Mouse (Mus musculus): Measurements from ENCODE around the gene Rnase9. TPM values are rescaled to one million over a fixed set of nuclear protein-coding genes. Genes with fewer than 3 reads are reported as not detected.

The Rnase9 gene
- polyA plus RNA-seq (2017; shearing (Covaris generic)) = not detected

GRCm38 (mm10) chr14:51041769-51042168 is at the start of gene Rnase9:
TSS of gene Rnase9 (minus strand) at chr14:51041869.

DNA sequence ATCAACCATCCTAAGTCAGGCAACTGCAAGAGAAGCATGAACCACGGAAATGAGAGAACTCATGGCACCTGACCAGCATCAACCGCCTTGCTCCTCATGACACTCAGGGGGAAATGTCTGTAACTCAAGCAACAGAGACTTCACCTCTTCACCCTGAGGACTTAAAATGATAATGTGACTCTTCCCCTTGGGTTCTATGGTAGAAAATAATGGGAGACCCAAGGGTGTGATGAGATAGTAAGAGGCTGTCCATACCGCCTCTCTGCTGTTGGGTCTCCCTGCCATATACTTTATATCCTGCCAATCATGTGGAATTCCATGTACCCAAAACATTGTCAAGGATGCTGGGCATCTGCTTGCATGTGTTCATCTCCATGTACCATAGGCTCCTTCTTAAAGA is 32.7 kb upstream of the Rnase9 start, which contains the start of gene Olfr750:
TSS of gene Olfr750 (minus strand) at position 101 of the 400 bp plus-strand sequence.

DNA sequence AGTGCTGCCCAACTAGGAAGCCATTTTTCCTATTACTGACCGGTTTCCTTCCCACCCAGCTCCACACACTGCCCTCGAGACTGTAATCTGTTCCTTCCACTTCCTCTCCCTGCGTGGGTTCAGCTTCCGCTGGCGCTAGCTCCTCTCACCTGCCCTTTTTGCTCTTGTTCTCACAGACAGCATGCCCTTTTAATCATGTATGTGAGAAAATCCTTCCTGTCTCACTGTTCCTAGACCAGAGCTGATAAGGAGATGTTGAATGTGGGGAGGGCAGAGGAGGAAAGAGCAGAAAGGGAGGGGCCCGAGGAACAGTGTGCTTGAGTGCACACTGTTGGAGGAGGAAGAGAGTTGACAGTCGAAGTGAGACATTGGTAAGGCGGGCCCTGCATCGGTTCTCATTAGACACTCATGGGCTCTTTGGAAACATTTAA is 15.7 kb upstream of the Rnase9 start, which contains the start of gene Rnase12:
TSS of gene Rnase12 (minus strand) at position 261 of the 431 bp plus-strand sequence.

GRCm38 (mm10) chr14:51050063-51050462 is 8.4 kb upstream of the Rnase9 start, which contains the start of gene Rnase11:
TSS of gene Rnase11 (minus strand) at chr14:51050163.

DNA sequence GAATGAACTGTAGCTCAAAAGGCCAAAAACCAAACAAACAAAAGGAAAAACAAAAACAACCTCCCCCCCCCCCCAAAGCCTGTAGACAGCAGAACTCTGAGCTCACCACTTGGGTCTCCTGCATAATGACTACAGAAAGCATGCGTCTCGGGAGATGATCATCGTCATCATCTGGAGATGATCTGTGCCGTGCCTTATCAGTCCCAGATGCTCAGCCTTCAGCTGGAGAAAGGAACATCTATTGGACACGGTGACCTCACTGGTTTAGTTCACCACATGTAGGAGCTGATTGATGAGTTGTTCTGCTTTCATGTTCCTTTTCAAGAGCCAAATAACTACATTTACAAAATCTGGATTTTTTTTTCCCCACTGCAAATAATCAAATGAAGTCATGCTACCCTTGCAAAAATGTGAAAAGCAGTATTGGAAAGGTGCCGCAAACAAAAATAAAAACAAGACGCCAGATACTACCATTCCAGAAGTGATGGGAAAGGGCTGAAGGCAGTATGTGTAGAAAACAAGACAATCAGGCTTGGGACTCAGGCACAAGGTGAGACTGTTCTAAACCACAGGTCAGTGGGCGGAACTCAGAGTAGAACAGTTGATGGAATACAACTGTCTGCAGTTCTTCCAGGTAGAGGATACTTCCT is 34.4 kb downstream of the Rnase9 start, which contains the start of gene Rnase10:
TSS of gene Rnase10 (plus strand) at position 600 of the 650 bp plus-strand sequence.

Other genes with a start within 250 kb of the Rnase9 start
- not detected for gene Ccnb1ip1, start 234.1 kb downstream of the Rnase9 start, polyA plus RNA-seq (2017; shearing (Covaris generic))
- gene Parp2, start 234.0 kb downstream of the Rnase9 start, polyA plus RNA-seq (2017; shearing (Covaris generic)) = 49.1 TPM
- gene Tep1, start 171.3 kb downstream of the Rnase9 start, polyA plus RNA-seq (2017; shearing (Covaris generic)) = 12.7 TPM
- 0.15 TPM for gene Klhl33, start 144.4 kb downstream of the Rnase9 start, polyA plus RNA-seq (2017; shearing (Covaris generic))
- 86.7 TPM for gene Osgep, start 117.0 kb downstream of the Rnase9 start, polyA plus RNA-seq (2017; shearing (Covaris generic))
- 33.7 TPM for gene Apex1, start 116.9 kb downstream of the Rnase9 start, polyA plus RNA-seq (2017; shearing (Covaris generic))
- 126 TPM for gene Pip4p1, start 111.0 kb downstream of the Rnase9 start, polyA plus RNA-seq (2017; shearing (Covaris generic))
- 34.9 TPM for gene Pnp, start 110.8 kb downstream of the Rnase9 start, polyA plus RNA-seq (2017; shearing (Covaris generic))
- gene Gm49342, start 97.4 kb downstream of the Rnase9 start, polyA plus RNA-seq (2017; shearing (Covaris generic)) = not detected
- gene Pnp2, start 85.9 kb downstream of the Rnase9 start, polyA plus RNA-seq (2017; shearing (Covaris generic)) = not detected
- not detected for gene Rnase10, start 34.1 kb downstream of the Rnase9 start, polyA plus RNA-seq (2017; shearing (Covaris generic))
- not detected for gene Rnase11, start 8.3 kb upstream of the Rnase9 start, polyA plus RNA-seq (2017; shearing (Covaris generic))
- gene Rnase12, start 15.8 kb upstream of the Rnase9 start, polyA plus RNA-seq (2017; shearing (Covaris generic)) = not detected
- 0.11 TPM for gene Olfr750, start 32.6 kb upstream of the Rnase9 start, polyA plus RNA-seq (2017; shearing (Covaris generic))
- gene Rnase4, start 49.2 kb upstream of the Rnase9 start, polyA plus RNA-seq (2017; shearing (Covaris generic)) = 7.6 TPM
- 2.7 TPM for gene Ang, start 49.3 kb upstream of the Rnase9 start, polyA plus RNA-seq (2017; shearing (Covaris generic))
- gene Eddm3b, start 72.6 kb upstream of the Rnase9 start, polyA plus RNA-seq (2017; shearing (Covaris generic)) = not detected
- gene Rnase6, start 82.0 kb upstream of the Rnase9 start, polyA plus RNA-seq (2017; shearing (Covaris generic)) = 0.96 TPM
- not detected for gene Rnase1, start 104.9 kb upstream of the Rnase9 start, polyA plus RNA-seq (2017; shearing (Covaris generic))
- not detected for gene Rnase2b, start 120.4 kb upstream of the Rnase9 start, polyA plus RNA-seq (2017; shearing (Covaris generic))
- gene Ang2, start 157.3 kb upstream of the Rnase9 start, polyA plus RNA-seq (2017; shearing (Covaris generic)) = not detected
- not detected for gene Ear14, start 161.5 kb upstream of the Rnase9 start, polyA plus RNA-seq (2017; shearing (Covaris generic))
- not detected for gene Rnase2a, start 214.2 kb upstream of the Rnase9 start, polyA plus RNA-seq (2017; shearing (Covaris generic))

Measured in effector memory CD4-positive, alpha-beta T cell, adult 5 months (primary cell).